14 mouse cellular contexts compared by ENCODE assay signal in the genomic region with DNA sequence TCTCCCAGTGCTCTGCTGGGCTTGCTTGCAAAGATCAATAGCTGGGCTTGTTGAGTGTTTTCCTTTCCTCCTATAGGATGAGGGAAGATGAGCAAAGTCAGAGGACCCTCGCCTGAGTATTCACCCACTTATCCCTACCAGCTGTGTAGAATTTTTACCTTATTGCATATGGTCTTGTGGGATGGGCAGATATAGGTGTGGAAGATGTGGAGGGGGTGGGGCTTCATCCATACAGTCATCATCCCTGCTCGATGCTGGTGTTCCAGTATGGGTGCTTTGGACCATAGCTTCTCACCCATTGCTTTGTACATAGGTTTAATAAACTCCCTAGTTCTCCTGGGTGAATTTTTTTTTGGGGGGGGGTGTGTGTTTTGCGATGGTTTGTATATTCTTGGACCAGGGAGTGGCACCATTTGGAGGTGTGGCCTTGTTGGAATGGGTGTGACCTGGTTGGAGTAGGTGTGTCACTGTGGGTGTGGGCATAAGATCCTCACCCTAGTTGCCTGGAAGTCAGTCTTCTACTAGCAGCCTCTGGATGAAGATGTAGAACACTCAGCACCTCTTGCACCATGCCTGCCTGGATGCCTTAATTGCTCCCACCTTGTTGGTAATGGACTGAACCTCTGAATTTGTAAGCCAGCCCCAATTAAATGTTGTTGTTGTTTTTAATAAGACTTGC.
"Had no signal": no experiment of that assay in that cellular context is flagged by ENCODE, and none has a peak within 500 bp of the region (broad histone marks: within the 10 kb centered on the region; RNA-seq: fewer than 3 reads in every experiment).

No protein-coding gene starts in this region.

- H3K36me3 ChIP-seq: kidney, embryonic 15.5 days; limb, embryonic 13.5 days; neural tube, embryonic 15.5 days had no signal

- DNase-seq: kidney, adult 2 months; kidney, postnatal 14 days; left cerebral cortex, postnatal 4 days; lung, adult 18-20 months; lung, postnatal 36 days; midbrain, embryonic 14.5 days; right cerebral cortex, adult 18-20 months; right cerebral cortex, postnatal 25 days; thymus, adult 2 months; thymus, postnatal 25 days had no signal

- H3K9ac ChIP-seq: kidney, embryonic 15.5 days; limb, embryonic 13.5 days; neural tube, embryonic 15.5 days had no signal

- H3K9me3 ChIP-seq: kidney, embryonic 15.5 days; limb, embryonic 13.5 days; neural tube, embryonic 15.5 days had no signal

- H3K27me3 ChIP-seq: kidney, embryonic 15.5 days; limb, embryonic 13.5 days; neural tube, embryonic 15.5 days had no signal

- H3K4me3 ChIP-seq: kidney, embryonic 15.5 days; limb, embryonic 13.5 days; myocyte; neural tube, embryonic 15.5 days had no signal

- H3K4me1 ChIP-seq: kidney, embryonic 15.5 days; neural tube, embryonic 15.5 days had no signal

- H3K4me2 ChIP-seq: kidney, embryonic 15.5 days; limb, embryonic 13.5 days; neural tube, embryonic 15.5 days had no signal

- H3K27ac ChIP-seq: kidney, embryonic 15.5 days; limb, embryonic 13.5 days; neural tube, embryonic 15.5 days had no signal
